Mouse (Mus musculus) urinary bladder, postnatal 10 days (tissue): ENCODE results near the gene Mcm8.

ENCODE experiments used
- DNase-seq: peaks from one replicate; pipeline ENCODE4 v3.0.0; 2022; ENCODE audit warnings: low spot score

The Mcm8 gene

DNA sequence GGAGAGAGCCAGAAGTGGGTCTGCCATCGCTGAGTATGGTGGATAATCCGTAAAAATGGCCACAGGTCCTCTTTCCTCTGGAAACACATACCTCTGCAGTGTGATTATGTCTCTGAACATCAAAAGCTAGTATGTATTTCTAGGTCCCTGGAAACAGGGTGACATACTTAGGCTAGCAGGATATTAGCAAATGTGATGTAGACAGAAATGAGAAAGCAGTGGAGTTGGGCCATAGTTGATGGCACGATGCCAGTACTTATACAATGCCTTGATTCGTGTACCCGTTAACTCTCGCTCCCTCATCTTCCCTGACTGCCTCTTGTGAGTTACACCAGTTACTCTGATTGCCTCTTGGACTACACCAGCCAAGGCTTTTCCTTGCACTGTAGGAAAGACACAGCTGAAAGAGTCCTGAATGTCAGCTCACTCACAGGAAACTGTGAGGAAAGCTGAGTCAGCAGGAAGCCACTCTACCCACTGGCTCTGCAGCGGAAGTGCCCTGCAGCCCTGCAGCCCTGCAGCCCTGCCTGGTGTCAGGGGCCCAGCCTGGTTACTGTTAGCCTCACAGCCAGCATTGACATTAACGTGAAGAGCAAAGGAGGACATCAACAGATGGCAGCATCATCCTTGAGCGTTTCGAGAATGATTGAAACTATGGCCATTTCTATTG is 57.9 kb downstream of the Mcm8 start:
- DNase-seq: no peak

DNA sequence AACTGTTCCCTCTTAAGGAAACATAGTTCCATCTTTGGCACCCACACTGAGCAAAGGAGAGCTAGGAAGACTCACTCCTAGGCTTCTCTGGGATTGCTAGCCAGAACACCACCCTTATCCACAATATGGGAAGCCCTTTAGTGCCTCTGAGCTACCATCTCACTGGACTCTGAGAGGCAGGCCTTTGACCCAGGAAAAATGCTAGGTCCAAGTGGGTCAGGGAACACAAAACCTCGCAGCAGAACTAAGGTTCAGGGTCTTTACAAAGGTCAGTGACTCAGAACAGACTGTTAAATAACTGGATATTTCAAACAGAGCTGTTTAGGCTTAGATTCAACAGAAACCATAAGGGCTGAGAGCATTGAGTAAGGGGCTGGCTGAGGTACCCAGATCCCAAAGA is 61.0 kb downstream of the Mcm8 start:
- DNase-seq: no peak

GRCm38 (mm10) chr2:132879261-132880044 is 63.5 kb downstream of the Mcm8 start:
- DNase-seq: no peak

GRCm38 (mm10) chr2:132880844-132881645 is 65.1 kb downstream of the Mcm8 start, which contains the start of gene Lrrn4:
Lrrn4 (minus strand) TSS chr2:132880891.
- no peak for DNase-seq

DNA sequence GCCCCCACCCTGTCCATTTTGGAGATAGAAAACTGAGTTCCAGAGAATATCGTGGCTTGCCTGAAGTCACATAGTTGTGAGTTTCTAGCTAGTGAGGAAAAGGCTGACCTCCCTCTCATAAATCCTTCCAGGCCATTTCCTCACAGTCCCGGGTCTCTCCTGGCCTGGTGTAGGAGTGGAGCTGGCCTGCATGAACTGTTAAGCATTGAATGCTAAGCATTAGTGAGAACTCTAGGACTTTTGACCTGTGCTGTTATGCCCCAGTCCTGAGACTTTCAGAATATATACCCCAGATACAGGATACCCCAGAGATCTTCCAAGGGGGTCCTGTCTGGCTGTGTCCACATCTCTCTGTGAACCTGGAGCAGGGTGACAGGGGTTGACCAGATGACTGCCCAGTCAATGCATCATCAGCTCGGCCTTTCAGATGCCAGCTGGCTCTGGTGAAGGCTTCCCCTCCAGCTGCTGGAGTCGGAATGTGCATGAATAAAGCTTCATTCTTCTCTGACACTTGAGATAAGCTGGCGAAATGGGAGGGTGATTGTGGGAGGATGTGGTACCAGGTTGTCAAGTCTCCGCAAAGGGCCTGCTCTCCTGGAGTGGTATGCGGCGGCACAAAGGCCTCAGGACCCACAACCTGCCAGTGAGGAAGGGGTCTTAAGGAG is 68.5 kb downstream of the Mcm8 start:
- no peak for DNase-seq

DNA sequence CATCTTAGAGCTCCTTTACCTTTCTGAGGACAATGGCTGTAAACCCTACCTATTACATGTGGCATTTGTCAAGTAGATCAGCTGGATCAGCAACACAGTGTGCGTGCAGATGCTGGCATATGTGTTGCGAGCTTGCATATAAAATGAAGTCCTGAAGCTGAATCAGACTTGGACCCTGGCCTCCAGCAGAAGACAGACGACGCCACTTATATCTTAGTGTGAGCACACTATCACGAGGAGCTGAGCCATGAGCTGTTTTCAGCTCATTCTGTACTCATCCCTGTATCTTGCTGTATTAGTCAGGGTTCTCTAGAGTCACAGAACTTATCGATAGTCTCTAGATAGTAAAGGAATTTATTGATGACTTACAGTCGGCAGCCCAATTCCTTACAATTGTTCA is 69.4 kb downstream of the Mcm8 start:
- no peak for DNase-seq
